Mouse (Mus musculus) left cerebral cortex, adult 18-20 months (tissue): ENCODE measurements around the gene Olfr60. TPM values are rescaled to one million over a fixed set of nuclear protein-coding genes. Genes with fewer than 3 reads are reported as not detected.

ENCODE experiments used
- DNase-seq, 2 experiments: peaks; one replicate each; pipeline ENCODE4 v3.0.0; 2021 to 2022; ENCODE audit warnings: low spot score in 2 of 2, mixed read lengths in 1 of 2
- long read RNA-seq, 2 experiments: library from polyadenylated mRNA; stranded (forward); transcript quantifications; one replicate each; pipeline ENCODE4 v2.0.0; 2021
- total RNA-seq, 2 experiments: library from RNA; stranded (reverse); gene quantifications; 2 replicates each; pipeline ENCODE4 v1.2.3; 2021

Olfr60 gene
- not detected for total RNA-seq
- long read RNA-seq, experiment 1, result 0 reads
- long read RNA-seq, experiment 2, result 0 reads

DNA sequence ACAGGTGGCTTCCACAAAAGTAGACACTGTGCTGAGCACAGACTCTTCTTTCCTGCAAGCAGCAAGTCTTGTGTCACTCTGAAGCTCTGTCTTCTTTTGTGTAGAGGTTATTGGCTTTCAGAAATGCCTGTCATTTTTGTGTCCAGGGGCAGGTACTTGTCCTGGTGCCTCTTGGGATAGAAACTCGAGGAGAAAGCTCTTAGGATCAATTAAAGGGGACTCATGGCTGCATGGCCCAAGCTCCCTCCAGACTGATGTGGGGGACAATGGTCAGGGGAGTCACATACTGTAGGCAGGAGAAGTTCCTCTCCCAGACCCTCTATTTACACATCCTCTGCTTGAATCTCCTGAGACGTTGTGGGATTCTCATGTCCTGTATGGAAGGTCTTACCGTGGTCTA lies at the start of gene Olfr60:
TSS of gene Olfr60 (minus strand) at position 101 of the 400 bp plus-strand sequence.
- no peak for DNase-seq

GRCm38 (mm10) chr7:140402818-140403217 lies 41.3 kb upstream of the Olfr60 start, which contains the start of gene Olfr531:
Olfr531 (minus strand) TSS chr7:140402918.
- no peak for DNase-seq

- no peak for DNase-seq
These were observed 15.4 kb upstream of the Olfr60 start for GRCm38 (mm10) chr7:140376911-140377310.

GRCm38 (mm10) chr7:140376231-140376630 lies 14.8 kb upstream of the Olfr60 start, which contains the start of gene Olfr530:
Olfr530 (minus strand) TSS chr7:140376331.
- no peak for DNase-seq

DNA sequence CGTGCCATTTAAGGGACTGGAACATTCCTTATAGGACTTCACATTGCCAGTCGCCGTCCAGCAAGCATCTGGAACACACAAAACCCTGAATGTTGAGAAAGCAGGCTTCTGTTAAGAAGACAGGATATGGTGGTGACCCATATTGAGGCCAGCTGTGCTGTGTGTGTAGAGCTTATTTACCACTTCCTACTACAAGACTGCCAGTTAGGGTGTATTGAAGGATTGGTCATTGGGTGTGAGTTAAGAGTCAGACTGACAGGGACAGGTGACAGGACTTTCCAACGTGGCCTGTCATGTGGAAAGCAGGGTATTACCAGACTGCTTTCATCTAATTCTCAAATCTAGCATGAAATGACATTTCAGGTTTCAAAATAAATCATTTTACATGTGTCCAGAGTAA lies 12.8 kb upstream of the Olfr60 start:
- no peak for DNase-seq

DNA sequence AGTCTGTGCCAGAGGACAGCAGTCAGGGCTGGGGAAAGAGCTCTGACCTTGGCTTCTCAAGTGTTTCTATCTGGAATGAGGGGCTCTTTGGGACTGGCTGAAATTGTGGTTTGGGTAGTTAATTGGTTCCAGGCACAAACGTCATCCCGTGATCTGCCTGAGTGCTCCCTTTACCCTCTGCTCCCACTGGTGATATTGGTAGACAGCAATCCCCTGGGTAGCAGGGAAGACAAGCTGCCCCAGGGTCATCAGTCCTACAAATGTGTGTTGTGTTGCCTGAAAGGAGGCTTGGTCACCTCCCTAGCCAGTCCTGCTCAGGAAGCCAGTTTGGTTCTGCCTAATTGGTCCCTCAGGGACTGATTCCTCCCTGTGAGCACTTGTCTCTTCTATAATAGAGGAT lies 27.8 kb downstream of the Olfr60 start, which contains the start of gene Olfr527:
TSS of gene Olfr527 (plus strand) at position 301 of the 400 bp plus-strand sequence.
- DNase-seq, result no peak

- no peak for DNase-seq
These were observed 31.6 kb downstream of the Olfr60 start for GRCm38 (mm10) chr7:140329766-140330304.

DNA sequence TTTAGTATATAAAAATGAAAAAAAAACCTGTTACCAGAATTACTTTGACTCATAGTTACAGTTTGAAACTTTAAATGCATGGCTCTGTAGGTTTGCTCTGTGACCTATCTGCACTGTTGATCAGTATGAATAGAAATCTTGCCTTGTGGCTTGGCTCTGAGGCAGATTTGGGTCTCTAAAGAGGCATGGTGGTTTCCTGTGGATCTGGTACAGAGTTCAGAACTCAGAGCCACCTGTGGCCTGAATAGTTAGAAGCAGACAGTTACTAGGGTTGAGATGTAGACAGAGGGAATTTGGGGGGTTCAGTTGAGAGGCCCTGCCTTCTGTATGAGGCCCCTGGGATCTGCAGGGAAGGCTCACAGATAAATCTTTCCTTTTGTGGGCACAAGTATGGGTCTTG lies 40.3 kb downstream of the Olfr60 start:
- no peak for DNase-seq

DNA sequence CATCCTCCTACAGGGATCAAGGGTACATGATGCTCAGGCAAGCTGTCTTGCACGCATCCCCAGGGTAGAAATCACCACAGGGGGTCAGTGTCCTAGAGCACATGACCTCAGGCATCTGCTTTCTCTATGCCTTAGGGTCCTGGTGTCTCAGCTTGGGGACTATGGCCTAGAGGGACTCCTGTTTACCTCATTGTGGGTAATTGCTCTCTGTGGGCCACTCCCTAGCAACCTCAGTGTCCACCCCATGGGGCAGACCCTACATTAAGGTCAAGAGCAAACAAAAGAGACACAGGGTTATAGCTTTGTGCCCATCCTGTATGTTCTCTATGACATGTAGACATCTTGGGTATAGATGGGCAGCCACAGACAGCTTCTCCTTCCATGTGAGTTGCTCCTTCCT lies 40.9 kb downstream of the Olfr60 start, which contains the start of gene Olfr525:
TSS of gene Olfr525 (plus strand) at position 301 of the 400 bp plus-strand sequence.
- no peak for DNase-seq

- DNase-seq, result no peak
These were observed 41.5 kb downstream of the Olfr60 start for GRCm38 (mm10) chr7:140319861-140320385.

DNA sequence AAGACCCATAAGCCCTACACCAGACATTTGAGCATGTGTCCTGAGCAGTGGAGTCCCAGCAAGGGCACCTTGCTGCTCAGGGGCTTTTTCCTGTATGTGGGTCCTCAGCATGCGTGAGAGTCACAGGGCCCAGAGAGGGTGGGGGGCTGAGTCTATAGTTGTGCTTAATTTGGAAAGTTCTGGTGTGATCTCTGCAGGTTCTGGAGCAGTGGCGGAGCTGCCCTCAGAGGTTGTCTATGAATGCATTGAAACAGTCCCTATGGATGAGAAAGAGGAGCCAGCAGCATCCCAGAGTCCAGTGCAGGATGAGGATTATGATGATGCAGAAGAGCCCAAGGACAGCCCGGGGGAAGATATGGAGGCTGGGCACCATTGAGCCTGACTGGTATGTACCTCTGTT lies 62.1 kb downstream of the Olfr60 start:
- DNase-seq, result no peak

GRCm38 (mm10) chr7:140296876-140297275 lies 64.6 kb downstream of the Olfr60 start:
- DNase-seq, result no peak

GRCm38 (mm10) chr7:140295746-140296145 lies 65.7 kb downstream of the Olfr60 start:
- no peak for DNase-seq

Other genes with a start within 250 kb of the Olfr60 start
- 1 to 10 TPM; 4.7 to 5.0 TPM for gene Paox, start 245.9 kb downstream of the Olfr60 start, total RNA-seq
- 10 to 100 TPM; 54.7 to 55.9 TPM for gene Echs1, start 245.2 kb downstream of the Olfr60 start, total RNA-seq
- gene Mtg1, start 224.1 kb downstream of the Olfr60 start, total RNA-seq, result 10 to 100 TPM; 20.3 to 27.5 TPM
- gene Sprn, start 206.8 kb downstream of the Olfr60 start, total RNA-seq, result 100 to 1,000 TPM; 119 to 120 TPM
- gene Olfr522, start 196.9 kb downstream of the Olfr60 start, total RNA-seq, result not detected
- not detected for gene Olfr523, start 188.5 kb downstream of the Olfr60 start, total RNA-seq
- not detected for gene Olfr524, start 155.7 kb downstream of the Olfr60 start, total RNA-seq
- gene Cd163l1, start 143.4 kb downstream of the Olfr60 start, total RNA-seq, result not detected
- gene 5830411N06Rik, start 114.4 kb downstream of the Olfr60 start, total RNA-seq, result under 1 TPM; 0.40 to 0.42 TPM
- gene Olfr525, start 40.8 kb downstream of the Olfr60 start, total RNA-seq, result not detected
- gene Olfr527, start 27.7 kb downstream of the Olfr60 start, total RNA-seq, result not detected
- not detected for gene Olfr530, start 14.7 kb upstream of the Olfr60 start, total RNA-seq
- gene Olfr531, start 41.2 kb upstream of the Olfr60 start, total RNA-seq, result not detected
- not detected for gene Olfr532, start 60.0 kb upstream of the Olfr60 start, total RNA-seq
- gene Olfr533, start 101.7 kb upstream of the Olfr60 start, total RNA-seq, result not detected
- gene Olfr535, start 122.5 kb upstream of the Olfr60 start, total RNA-seq, result not detected
- gene Olfr536, start 145.7 kb upstream of the Olfr60 start, total RNA-seq, result not detected
- gene Olfr538, start 206.2 kb upstream of the Olfr60 start, total RNA-seq, result not detected
- under 1 TPM; 0.05 to 0.07 TPM for gene Olfr46, start 239.6 kb upstream of the Olfr60 start, total RNA-seq